Mouse (Mus musculus) layer of hippocampus, adult 11-12 months (tissue): Measurements from ENCODE around the gene Ap2a1.

Experiments
- DNase-seq: peaks from one replicate; pipeline ENCODE4 v3.0.0; 2022; ENCODE audit warnings: low spot score

Gene Ap2a1

DNA sequence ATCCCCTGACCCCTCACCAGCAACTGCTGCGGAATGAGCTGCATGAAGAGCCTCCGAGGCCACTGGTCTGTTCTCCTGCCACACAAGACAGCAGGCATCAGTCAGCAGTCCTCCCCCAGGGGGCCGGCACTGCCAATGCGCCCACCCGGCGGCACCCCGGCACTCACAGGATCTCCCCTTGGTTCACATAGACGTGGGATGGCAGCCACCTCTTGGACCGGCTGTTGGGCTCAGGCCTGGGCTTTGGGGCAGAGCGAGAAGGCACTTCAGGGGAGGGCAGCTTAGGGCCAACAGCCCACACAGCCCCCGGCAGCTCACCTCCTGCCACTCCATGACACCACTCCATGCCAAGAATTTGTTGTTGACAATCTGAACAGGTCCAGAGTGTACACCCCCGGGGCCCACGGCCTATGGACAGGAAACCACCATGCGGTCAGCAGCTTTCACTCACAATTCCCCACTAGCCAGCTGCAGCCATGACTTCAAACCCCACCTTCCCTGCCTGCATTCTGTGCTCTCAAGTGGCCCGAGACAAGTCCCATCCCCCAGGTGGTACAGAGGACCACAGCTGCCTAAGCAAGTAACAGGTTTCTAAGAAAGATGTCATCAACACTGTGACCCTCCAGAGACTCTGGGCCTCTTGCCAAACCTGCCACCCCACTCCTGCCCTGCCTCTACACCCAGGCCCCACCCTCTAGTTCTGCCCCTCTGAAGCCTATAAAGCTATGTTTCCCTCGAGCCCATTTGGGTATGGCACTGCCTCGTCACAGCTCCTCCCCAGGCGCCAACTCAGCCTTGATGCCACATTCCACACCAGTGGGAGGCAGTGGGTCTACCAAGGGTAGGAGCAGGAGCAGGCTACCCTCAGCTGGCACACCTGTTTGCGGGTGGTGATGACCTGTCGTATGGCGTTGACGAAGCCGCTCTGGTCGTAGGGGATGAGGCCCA lies 64.4 kb downstream of the Ap2a1 start:
- DNase-seq: no peak

GRCm38 (mm10) chr7:44863982-44864494 lies 65.3 kb downstream of the Ap2a1 start:
- DNase-seq: no peak

GRCm38 (mm10) chr7:44863210-44863609 lies 66.1 kb downstream of the Ap2a1 start:
- DNase-seq: no peak

DNA sequence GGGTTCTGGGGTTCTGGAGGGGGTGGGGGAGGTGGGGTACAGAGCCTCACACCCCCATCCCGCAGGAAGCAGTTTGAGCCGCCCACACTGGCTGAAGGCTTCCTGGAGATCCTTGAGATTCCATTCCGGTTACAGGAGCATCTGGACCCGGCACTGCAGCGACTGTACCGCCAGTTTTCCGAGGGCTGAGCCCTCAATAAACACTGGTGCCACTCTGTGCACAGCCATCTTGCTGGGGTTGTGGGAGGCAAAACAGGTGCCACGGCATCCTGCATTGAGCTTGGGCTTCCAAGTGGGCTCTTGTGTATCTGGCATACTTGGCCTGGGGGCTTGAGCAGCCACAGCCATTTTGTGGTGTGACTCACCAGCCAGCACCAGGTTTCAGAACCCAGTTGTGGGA lies 66.9 kb downstream of the Ap2a1 start:
- no peak for DNase-seq

DNA sequence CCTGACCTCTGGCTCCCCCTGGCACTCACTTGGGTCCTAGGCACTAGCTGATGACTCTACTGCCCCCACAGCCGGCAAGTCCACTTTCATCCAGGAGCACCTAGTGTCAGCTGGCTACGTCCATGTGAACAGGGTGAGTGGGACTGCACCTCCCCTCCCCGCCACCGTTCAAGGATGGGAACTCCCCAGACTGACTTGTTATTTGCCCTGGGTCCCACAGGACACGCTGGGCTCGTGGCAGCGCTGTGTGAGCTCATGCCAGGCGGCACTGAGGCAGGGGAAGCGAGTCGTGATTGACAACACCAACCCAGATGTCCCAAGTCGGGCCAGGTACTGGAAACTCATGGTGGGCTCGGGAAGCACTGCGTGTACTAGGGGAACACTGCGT lies 67.9 kb downstream of the Ap2a1 start:
- no peak for DNase-seq

- DNase-seq: no peak
Observed at GRCm38 (mm10) chr7:44860576-44861428, 68.5 kb downstream of the Ap2a1 start.

DNA sequence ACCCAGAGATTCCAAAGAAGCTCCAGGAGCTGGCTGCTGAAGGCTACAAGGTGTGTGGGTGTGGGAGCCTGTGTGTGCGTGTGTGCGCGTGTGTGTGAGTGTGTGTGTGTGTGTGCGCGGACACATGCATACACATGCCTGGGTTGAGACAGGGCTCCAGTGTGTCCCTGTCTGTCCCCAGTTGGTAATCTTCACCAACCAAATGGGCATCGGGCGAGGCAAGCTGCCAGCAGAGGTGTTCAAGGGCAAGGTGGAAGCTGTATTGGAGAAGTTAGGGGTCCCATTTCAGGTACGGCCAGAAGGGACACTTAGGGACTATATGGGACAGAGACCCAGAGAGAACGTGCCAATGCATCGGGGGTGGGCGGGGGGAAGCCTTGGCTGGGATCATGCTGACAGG lies 69.4 kb downstream of the Ap2a1 start:
- no peak for DNase-seq

DNA sequence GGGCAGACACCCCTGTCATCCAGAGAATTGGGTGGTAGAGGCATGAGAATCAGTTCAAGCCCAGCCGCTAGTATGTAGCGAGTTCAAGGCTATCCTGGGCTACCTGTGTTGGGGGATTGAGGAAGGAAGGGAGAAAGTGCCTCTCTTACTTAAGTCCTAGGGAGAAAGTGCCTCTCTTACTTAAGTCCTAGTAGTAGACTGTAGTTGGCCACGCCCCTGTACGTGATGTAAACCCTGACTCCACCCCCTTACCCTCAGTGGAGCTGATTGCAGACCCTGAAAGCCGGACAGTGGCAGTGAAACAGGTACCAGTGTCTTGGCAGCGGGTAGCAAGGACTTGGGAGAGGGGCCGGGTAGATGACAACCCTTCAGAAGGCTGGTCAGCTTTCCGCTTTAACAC lies 71.4 kb downstream of the Ap2a1 start:
- DNase-seq: no peak

DNA sequence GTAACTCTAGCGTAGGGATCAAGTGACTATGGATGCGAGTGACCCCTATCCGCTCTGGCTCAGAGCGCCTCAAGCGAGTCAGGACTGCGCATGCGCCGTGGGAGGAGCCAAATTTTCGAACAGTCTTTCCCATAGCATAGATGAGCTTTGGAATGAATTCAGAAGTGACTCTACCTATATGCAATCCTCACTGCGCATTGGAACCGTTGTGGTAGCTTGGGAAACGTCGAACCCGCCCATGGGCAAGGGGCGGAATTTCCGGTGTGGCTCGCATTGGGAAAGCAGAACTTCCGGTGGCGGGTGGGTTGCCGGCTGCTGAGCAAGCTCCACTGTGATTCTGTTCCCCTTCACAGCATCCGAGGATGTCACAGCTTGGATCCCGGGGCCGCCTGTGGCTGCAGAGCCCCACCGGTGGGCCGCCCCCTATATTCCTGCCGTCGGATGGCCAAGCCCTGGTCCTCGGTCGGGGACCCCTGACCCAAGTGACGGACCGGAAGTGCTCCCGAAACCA lies 72.2 kb downstream of the Ap2a1 start, which contains the start of gene Pnkp:
Gene Pnkp, plus strand, starts transcription at position 98 of the 511 bp plus-strand sequence.
- peak; percentile 94 for DNase-seq

DNA sequence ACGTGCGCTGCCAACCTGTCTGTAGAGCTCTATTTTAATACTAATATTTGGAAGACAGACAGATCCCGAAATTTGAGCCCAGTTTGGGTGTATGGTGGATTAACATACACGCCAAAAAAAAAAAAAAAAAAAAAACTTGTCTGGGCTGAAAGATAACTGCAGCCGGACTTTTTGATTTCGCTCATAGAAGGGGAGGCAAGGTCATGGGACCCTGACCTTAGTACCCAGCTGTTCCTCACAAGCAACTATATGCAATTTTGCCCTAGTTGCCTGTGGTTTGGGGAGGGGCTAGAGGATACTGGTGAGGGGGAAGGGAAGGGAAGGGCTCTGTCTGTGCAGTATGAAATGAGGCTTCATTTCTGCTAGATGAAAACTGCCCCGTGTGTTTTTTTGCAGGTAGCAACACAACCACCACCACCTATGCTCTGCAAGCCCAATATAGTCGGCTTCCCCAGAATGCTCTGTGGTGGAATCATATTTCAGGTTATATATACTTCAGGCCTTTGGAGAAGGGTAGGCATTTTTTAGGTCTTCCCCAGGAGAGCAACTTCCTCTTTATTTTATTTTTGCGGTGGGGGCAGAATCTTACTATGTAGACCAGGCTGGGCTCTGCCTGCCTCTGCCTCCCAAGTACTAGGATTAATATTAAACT lies 72.9 kb downstream of the Ap2a1 start:
- no peak for DNase-seq

- no peak for DNase-seq
Observed at GRCm38 (mm10) chr7:44855036-44855435, 74.3 kb downstream of the Ap2a1 start.

DNA sequence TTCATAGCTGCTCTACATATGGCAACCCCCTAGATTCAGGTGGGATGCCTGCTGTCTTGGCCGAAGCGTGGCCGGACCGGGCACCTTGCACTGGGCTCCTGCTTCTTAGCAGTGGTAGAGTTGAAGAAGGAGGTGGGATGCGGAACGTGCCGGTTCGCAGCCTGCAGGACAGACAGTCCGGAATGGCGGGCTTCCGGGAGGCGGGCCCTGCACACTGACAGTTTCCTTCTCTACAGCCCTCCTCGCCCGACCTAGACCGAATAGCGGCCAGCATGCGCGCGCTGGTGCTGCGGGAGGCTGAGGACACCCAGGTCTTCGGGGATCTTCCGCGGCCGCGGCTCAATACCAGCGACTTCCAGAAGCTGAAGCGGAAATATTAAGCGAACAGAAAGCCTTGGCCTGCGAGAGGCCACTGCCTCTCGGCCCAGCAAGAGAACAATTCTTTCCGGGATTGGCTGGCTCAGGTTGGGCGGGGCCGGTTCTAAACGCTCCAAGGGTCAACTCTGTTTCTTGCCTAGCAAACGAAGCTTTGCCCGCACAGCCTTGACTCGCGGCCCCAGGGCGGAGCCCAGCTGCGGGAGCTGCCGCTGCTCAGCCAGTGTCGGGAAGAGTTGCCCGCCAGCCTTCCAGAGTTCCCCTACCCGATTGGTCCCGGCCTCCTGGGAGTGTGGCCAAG lies 74.8 kb downstream of the Ap2a1 start:
- DNase-seq: peak; percentile 79

GRCm38 (mm10) chr7:44853596-44854355 lies 75.5 kb downstream of the Ap2a1 start:
- no peak for DNase-seq

DNA sequence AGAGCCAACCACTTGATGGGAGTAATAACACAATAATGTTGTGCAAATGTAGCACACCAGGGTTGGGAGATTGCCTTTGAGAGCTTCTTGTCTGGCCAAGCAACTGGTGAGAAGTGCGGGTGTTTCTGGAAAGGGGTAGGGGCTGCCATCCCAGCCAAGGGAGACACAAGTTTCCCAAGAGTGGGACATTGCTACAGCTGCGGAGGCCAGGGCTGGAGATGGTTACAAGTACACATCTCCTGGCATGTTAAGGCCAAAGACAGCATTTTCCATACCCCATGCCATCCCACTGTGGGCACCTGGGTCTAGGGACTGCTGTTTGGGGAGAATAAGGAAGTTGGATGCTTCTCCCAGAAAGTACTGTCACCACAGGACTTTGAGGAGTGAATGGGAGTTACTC lies 76.2 kb downstream of the Ap2a1 start:
- DNase-seq: no peak

GRCm38 (mm10) chr7:44852259-44853027 lies 76.9 kb downstream of the Ap2a1 start:
- DNase-seq: no peak

DNA sequence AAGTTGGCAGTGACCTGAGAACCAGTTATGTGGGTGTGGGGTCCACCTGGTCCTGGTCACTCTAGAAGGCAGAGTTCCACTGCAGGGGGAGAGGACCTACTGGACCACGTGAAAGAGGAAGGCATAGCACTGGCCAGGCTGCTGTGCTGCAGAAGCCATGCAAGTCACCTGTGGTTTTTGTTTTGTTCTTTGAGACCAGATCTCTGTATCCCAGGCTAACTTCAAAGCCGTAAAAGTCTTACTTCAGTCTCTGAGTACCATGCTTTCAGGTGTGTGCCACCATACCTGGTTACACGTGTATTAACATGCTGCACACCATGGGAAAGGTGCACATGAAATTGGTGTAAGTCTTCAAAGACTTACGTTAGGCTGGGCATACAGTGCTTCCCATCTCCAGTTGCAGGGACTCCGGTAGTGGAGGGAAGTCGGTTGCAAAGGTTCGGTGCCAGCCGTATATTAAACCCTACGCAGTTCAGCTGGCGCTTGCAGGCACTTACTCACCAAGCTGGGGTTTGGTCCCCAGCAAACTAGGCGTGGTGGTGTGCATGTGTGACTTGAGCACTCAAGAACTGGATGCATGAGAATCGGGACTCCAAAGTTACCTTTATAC lies 77.6 kb downstream of the Ap2a1 start:
- no peak for DNase-seq

DNA sequence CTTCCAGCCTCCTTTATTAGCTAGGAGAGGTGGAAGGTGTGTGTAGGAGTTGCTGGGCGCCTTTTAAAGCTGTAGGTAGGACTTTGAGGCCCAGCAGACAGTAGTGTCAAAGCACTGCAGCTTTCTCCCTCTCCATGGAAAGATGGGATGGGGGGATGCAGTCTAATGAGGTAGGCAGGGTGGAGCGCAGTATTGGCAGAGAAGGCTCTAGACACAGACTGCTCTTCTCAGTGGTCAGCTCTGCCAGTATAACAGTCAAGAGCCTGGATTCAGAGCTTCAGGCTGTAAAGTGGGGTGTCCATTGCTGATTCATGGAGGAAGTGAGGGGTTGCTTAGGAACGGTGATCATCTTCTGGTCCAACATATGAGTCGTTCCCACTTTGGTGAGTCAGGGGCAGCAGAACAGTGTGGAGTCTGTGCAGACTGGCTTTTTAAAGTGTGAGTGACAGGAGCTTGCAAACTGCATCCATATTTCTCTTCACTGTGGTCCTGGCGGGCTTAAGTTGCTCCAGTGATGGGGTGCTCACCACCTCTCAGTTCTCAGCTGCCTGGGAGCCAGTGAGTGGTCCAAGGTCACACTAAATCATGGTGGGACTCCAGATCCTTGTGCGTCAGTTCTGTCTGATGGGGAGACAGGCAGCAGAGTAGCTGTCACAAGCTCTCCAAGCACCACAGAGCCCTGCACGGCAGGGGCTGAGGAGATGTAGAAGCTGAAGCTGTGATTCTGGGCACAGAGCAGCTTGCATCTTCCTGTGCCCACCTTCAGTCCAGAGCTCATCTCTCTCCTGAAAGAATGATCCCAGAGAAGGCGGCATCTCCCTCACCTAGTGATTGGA lies 78.3 kb downstream of the Ap2a1 start:
- no peak for DNase-seq
